Mouse (Mus musculus) small intestine, adult 2 months (tissue): Measurements from ENCODE around the gene Gm44502.

ENCODE experiments used
- CTCF ChIP-seq: fragments of 200-500 bp; IDR thresholded peaks from 2 replicates; pipeline ENCODE4 v1.5.1; 2012; ENCODE audit warnings: low read depth, mild to moderate bottlenecking, control low read depth, inconsistent platforms, low read length, moderate library complexity, mixed read lengths; ENCODE audit not compliant: insufficient replicate concordance, insufficient read length; ENCODE audit errors: extremely low read depth
- POLR2A ChIP-seq: fragments of 200-500 bp; IDR thresholded peaks from 2 replicates; pipeline ENCODE4 v1.6.1; 2012; ENCODE audit warnings: low read depth, mild to moderate bottlenecking, control low read depth, inconsistent platforms, low read length, moderate library complexity

DNA sequence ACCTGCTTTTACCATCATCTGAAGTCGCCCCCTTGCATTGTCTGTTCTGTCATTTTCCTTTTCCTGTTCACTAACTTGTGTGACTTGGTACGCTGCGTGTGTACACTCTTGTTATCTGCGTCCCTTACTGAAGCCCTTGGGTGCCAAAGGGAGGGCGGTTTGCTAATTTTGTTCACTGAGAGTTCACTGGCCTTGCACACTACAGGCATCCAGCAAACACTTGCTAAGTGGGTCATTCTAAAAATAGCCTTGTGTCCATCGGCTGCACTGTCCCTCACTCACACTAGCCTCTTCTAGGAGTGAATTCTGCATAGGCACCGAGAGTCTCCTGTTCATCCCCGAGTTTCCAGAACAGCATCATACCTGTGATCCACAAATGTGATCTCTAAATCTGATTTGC lies 14.2 kb downstream of the Gm44502 start:
- TF ChIP-seq CTCF (no peak), POLR2A (no peak)
